Mouse (Mus musculus) layer of hippocampus, postnatal 14 days (tissue): ENCODE results near the gene Irgq. TPM values are rescaled to one million over a fixed set of nuclear protein-coding genes. Genes with fewer than 3 reads are reported as not detected.

ENCODE experiments used
- DNase-seq, 2 experiments: peaks; one replicate each; pipeline ENCODE4 v3.0.0; 2021 to 2022; ENCODE audit warnings: low spot score in 2 of 2, mixed read lengths in 1 of 2
- total RNA-seq, 2 experiments: library from RNA; stranded (reverse); gene quantifications; 2 replicates each; pipeline ENCODE4 v1.2.3; 2021

The Irgq gene
- total RNA-seq, 2 experiments from 2014 or later: 87.5 to 89.7 TPM

GRCm38 (mm10) chr7:24544506-24544905, 14.0 kb downstream of the Irgq start:
- no peak for DNase-seq

DNA sequence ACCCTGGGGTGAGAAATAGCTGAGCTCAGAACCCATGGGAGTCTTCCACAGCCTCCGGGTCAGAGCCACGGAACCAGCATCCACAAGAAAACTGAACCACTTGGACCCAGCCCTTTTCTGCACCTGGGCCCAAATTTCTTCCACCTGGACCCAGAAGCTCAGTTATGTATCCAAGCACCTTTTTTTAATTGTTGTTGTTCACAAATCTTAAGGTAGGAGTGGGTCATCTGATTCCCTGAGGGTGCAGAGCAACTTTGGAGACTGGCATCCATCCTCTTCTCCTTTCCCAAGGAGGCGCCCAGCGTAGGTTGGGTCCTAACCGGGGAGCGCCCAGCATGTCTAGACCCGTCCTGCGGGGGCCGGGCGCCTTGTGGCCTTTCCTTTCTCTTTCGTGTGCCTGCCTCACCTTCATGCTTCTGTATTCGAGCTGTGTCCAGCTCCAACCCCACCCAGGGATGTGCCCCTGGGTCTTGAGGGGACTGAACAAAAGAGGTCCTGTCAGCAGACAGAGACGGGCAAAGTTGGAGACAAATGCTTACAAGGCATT, 15.7 kb downstream of the Irgq start, which contains the start of the genes Pinlyp and Xrcc1:
Gene Pinlyp (minus strand): TSS at position 51 of the 547 bp plus-strand sequence.
Gene Xrcc1 (plus strand): TSS at position 222 of the 547 bp plus-strand sequence.
- DNase-seq: no peak

GRCm38 (mm10) chr7:24546634-24547389, 16.3 kb downstream of the Irgq start:
- DNase-seq: peak; percentile 98 to 100

- no peak for DNase-seq
Measured at GRCm38 (mm10) chr7:24547534-24548036, 17.1 kb downstream of the Irgq start.

GRCm38 (mm10) chr7:24551985-24552759, 21.7 kb downstream of the Irgq start:
- no peak for DNase-seq

- DNase-seq: no peak
Measured at GRCm38 (mm10) chr7:24555786-24556185, 25.3 kb downstream of the Irgq start.

DNA sequence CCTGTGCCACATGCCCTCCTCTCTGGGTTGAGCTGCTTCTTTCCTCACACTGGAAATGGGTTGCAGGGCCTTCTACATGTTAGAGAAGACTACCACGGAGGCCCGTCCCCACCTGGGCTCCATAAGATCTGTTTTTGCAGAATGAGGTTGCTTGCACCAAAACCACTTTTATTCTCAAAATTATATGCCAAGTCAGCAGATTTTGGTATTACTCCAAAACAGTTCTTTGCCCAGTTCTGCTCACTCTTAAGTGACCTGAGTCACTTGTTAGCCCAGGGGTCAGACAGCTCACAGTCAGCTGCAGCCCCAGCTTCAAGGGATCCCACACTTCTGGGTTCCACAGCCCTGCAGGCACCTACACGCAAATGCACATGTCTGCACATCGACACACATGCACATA, 31.0 kb downstream of the Irgq start:
- DNase-seq: no peak

- DNase-seq: no peak
Measured at GRCm38 (mm10) chr7:24563191-24563836, 32.8 kb downstream of the Irgq start.

DNA sequence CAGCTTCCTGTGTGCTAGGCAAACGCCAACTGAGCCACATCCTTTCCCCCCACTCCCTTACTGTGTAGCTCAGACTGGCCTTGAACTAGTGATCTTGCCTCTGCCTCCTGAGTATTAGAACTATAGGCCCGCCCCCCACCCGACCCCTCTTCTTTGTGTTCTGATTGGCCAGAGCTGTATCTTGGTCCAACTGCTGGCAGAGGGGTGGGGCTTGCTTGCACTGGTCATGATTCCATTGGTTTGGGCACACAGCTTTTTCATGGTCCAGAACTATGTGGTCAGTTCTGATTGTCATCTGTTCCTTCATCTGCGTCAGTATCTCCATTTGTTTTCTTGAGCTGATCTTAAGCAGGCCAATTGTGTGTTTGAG, 33.3 kb downstream of the Irgq start:
- DNase-seq: no peak

GRCm38 (mm10) chr7:24564607-24565265, 34.2 kb downstream of the Irgq start:
- DNase-seq: peak; percentile 53 to 54

- DNase-seq: no peak
Measured at GRCm38 (mm10) chr7:24565627-24566026, 35.1 kb downstream of the Irgq start.

GRCm38 (mm10) chr7:24566206-24566605, 35.7 kb downstream of the Irgq start:
- no peak for DNase-seq

- no peak for DNase-seq
Measured at GRCm38 (mm10) chr7:24568512-24568911, 38.0 kb downstream of the Irgq start.

DNA sequence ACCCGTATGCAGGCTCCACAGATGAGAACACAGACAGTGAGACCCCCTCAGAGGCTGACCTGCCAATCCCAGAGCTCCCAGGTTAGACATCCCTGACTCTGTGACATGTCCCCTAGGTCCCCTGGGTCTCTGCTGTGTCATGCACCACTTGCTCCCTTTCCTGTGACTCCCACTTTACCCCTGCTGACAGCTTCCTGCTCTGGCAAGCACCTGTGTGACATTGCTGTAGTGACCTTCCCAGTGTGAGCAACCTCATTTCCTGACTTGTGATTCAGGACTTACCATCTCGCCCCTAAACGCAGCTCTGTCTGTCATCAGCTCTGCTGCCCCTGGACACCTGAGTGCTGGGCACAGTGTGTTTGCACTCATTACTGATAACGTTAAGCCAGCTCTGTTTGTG, 40.6 kb downstream of the Irgq start:
- DNase-seq: no peak

DNA sequence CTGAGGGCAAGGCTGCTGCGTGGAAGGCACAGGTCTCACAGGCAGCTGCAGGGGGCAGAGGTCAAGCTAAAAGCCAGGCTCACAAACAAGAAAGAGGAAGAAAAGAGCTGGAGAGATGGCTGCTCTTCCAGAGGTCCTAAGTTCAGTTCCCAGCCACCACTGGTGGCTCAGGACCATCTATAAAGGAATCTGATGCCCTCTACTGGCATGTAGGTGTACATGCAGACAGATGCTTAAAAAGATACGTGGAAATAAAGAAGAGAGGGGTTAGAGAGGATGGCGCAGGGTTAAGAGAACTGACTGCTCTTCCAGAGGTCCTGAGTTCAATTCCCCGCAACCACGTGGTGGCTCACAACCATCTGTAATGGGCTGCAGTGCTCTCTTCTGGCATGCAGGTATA, 42.0 kb downstream of the Irgq start:
- no peak for DNase-seq

GRCm38 (mm10) chr7:24574224-24574796, 43.8 kb downstream of the Irgq start:
- no peak for DNase-seq

DNA sequence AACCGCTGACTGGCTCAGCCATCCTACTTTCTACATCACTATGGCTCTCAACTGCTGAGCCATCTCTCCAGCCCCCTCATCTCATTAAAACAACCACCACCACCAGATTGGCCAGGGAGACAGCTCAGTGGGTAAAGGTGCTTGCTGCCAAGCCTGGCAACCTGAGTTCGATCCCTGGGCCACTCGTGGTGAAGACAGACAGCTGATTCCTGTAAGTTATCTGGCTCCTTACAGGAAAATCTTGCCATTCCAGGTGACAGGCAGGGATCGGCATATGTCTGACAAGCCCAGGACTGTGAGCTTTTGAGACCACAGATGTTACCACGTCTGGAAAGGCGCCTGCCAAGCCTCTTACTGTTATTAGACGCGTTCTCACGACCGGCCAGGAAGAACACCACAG, 47.3 kb downstream of the Irgq start:
- no peak for DNase-seq

DNA sequence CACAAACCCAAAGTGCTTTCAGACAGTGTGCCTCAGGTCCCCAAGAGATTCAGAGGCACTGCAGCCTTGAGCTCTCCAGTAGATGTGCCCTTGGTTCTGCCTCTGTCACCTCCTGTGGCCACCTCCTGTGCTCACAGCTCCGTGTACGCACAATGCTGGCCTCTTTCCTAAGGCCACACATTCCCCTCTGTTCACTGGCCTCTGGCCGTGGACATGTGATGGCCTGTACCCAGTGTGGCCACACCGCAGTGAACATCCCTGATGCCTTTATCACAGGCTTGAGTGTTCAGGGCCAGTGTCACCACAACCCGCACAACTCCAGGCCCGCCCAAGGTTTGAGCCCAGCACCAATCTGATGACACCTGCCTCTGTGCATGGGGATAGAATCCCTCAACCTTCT, 54.4 kb downstream of the Irgq start:
- DNase-seq: no peak

DNA sequence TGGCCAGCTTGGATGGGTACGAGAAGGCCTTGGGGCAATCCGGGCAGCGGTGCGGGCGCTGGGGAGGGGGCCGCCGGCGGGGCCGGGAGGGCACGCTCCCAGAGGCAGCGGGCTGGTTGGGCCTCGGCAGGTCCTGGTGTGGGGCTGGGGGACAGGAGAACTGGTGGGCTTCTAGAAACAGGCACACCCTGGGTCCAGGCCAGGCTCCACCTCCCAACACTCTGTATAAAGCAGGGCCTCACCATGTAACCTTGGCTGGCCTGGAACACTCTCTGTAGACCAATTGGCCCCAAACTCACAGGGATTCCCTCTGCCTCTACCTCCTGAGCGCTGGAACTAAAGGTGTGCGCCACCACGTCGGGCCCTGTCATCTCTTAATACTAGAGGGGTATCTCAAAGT, 55.5 kb downstream of the Irgq start:
- no peak for DNase-seq

DNA sequence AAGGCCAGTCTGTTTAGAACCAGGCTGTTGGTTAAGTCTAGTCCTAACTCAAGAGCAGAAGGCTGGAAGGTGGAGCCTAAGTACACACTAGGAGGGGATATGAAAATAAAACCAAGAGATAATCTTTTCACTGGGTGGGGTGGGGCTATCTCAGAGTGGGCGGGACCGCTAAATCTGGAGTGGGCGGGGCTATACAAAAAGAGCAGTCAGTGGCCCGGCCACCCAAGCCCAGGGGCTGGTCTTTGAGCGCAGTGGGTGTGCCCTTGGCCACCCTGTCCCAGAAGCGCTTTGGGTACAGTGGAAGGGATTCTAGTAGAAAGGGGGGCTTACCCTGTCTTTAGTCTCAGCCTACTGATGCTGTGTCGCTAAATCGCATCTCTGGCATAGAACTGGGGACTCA, 56.3 kb downstream of the Irgq start:
- no peak for DNase-seq
